Mouse (Mus musculus): ENCODE data around the gene Ptprd. TPM values are rescaled to one million over a fixed set of nuclear protein-coding genes. Genes with fewer than 3 reads are reported as not detected.

Ptprd gene
- total RNA-seq, 2 experiments from 2014 or later = 5.0 to 6.9 TPM

- no peak for TF ChIP-seq CTCF (IDR thresholded peaks at IDR 0.05)
- intact Hi-C loops (cut with DNase I) = no loop called here
- no peak for DNase-seq
- Histone ChIP-seq H3K4me3 (no peak overlapping the region), H3K27ac (no peak overlapping the region)
These were observed 434.5 kb downstream of the Ptprd start for GRCm38 (mm10) chr4:77777237-77777636.

GRCm38 (mm10) chr4:77763790-77764189 is 448.0 kb downstream of the Ptprd start:
- no peak for TF ChIP-seq CTCF (IDR thresholded peaks at IDR 0.05)
- no peak for DNase-seq
- H3K4me3 ChIP-seq = no peak overlapping the region
- intact Hi-C loops (cut with DNase I) = no loop called here
- H3K27ac ChIP-seq = no peak overlapping the region

GRCm38 (mm10) chr4:77743391-77743790 is 468.4 kb downstream of the Ptprd start:
- intact Hi-C loops (cut with DNase I) = no loop called here
- no peak overlapping the region for H3K27ac ChIP-seq
- TF ChIP-seq CTCF (IDR thresholded peaks at IDR 0.05) = no peak
- H3K4me3 ChIP-seq = no peak overlapping the region
- DNase-seq = no peak

- no peak for DNase-seq
- intact Hi-C loops (cut with DNase I) = no loop called here
- Histone ChIP-seq H3K4me3 (no peak overlapping the region), H3K27ac (no peak overlapping the region)
- TF ChIP-seq CTCF (IDR thresholded peaks at IDR 0.05) = no peak
These were observed 489.9 kb downstream of the Ptprd start for GRCm38 (mm10) chr4:77721908-77722307.

- TF ChIP-seq CTCF (IDR thresholded peaks at IDR 0.05) = no peak
- no peak overlapping the region for H3K27ac ChIP-seq
- DNase-seq = no peak
- intact Hi-C loops (cut with DNase I) = no loop called here
- H3K4me3 ChIP-seq = no peak overlapping the region
These were observed 494.0 kb downstream of the Ptprd start for GRCm38 (mm10) chr4:77717792-77718191.

GRCm38 (mm10) chr4:77710231-77710630 is 501.5 kb downstream of the Ptprd start:
- TF ChIP-seq CTCF (IDR thresholded peaks at IDR 0.05) = no peak
- no peak overlapping the region for H3K4me3 ChIP-seq
- intact Hi-C loops (cut with DNase I) = no loop called here
- no peak overlapping the region for H3K27ac ChIP-seq
- DNase-seq = no peak

- intact Hi-C loops (cut with DNase I) = no loop called here
- H3K4me3 ChIP-seq = no peak overlapping the region
- no peak for DNase-seq
- TF ChIP-seq CTCF (IDR thresholded peaks at IDR 0.05) = no peak
- no peak overlapping the region for H3K27ac ChIP-seq
These were observed 513.5 kb downstream of the Ptprd start for GRCm38 (mm10) chr4:77698294-77698693.

GRCm38 (mm10) chr4:77675798-77676197 is 536.0 kb downstream of the Ptprd start:
- no peak overlapping the region for H3K27ac ChIP-seq
- DNase-seq = no peak
- intact Hi-C loops (cut with DNase I) = no loop called here
- H3K4me3 ChIP-seq = no peak overlapping the region
- no peak for TF ChIP-seq CTCF (IDR thresholded peaks at IDR 0.05)

GRCm38 (mm10) chr4:77664761-77665160 is 547.0 kb downstream of the Ptprd start:
- intact Hi-C loops (cut with DNase I) = no loop called here

GRCm38 (mm10) chr4:77662309-77662708 is 549.5 kb downstream of the Ptprd start:
- intact Hi-C loops (cut with DNase I) = no loop called here
- no peak for TF ChIP-seq CTCF (IDR thresholded peaks at IDR 0.05)
- Histone ChIP-seq H3K27ac (no peak overlapping the region), H3K4me3 (no peak overlapping the region)
- no peak for DNase-seq

More at GRCm38 (mm10) chr4:77664761-77665160, 547.0 kb downstream of the Ptprd start:
- DNase-seq = no peak
- Histone ChIP-seq H3K4me3 (no peak overlapping the region), H3K27ac (no peak overlapping the region)
- TF ChIP-seq CTCF (IDR thresholded peaks at IDR 0.05) = no peak

GRCm38 (mm10) chr4:77655669-77656068 is 556.1 kb downstream of the Ptprd start:
- no peak for DNase-seq
- Histone ChIP-seq H3K27ac (no peak overlapping the region), H3K4me3 (no peak overlapping the region)
- intact Hi-C loops (cut with DNase I) = no loop called here
- TF ChIP-seq CTCF (IDR thresholded peaks at IDR 0.05) = no peak

- Histone ChIP-seq H3K4me3 (no peak overlapping the region), H3K27ac (no peak overlapping the region)
- DNase-seq = no peak
- intact Hi-C loops (cut with DNase I) = no loop called here
- TF ChIP-seq CTCF (IDR thresholded peaks at IDR 0.05) = no peak
These were observed 562.0 kb downstream of the Ptprd start for GRCm38 (mm10) chr4:77649615-77650325.

- intact Hi-C loops (cut with DNase I) = no loop called here
- no peak for TF ChIP-seq CTCF (IDR thresholded peaks at IDR 0.05)
- Histone ChIP-seq H3K4me3 (no peak overlapping the region), H3K27ac (no peak overlapping the region)
- no peak for DNase-seq
These were observed 562.9 kb downstream of the Ptprd start for GRCm38 (mm10) chr4:77648911-77649310.

- intact Hi-C loops (cut with DNase I) = no loop called here
- no peak overlapping the region for H3K4me3 ChIP-seq
- no peak for DNase-seq
- TF ChIP-seq CTCF (IDR thresholded peaks at IDR 0.05) = no peak
- H3K27ac ChIP-seq = no peak overlapping the region
These were observed 564.2 kb downstream of the Ptprd start for GRCm38 (mm10) chr4:77647451-77648137.

Data from gastrocnemius, adult 2 months (tissue).